Mouse (Mus musculus) G1E (cell line): ENCODE results near the gene Tfdp2.

ENCODE experiments used
- CTCF ChIP-seq: IDR thresholded peaks from 2 replicates; pipeline ENCODE4 v1.5.1; 2012; ENCODE audit warnings: low read depth, low read length, inconsistent platforms, mixed read lengths
- GATA1 ChIP-seq: IDR thresholded peaks from 2 replicates; pipeline ENCODE4 v1.6.1; 2012; ENCODE audit warnings: borderline replicate concordance, low read length, inconsistent platforms, mixed read lengths
- GATA2 ChIP-seq: IDR thresholded peaks from 2 replicates; pipeline ENCODE4 v1.6.1; 2012; ENCODE audit warnings: low read depth, low read length, inconsistent platforms, borderline replicate concordance
- POLR2AphosphoS5 ChIP-seq: IDR thresholded peaks from 2 replicates; pipeline ENCODE4 v1.6.1; 2012; ENCODE audit warnings: low read depth, low read length, inconsistent platforms; ENCODE audit not compliant: insufficient replicate concordance
- TAL1 ChIP-seq: conservative IDR thresholded peaks from 2 replicates; pipeline ENCODE4 v1.6.1; 2012; ENCODE audit warnings: low read depth, low read length, inconsistent platforms, mixed read lengths

DNA sequence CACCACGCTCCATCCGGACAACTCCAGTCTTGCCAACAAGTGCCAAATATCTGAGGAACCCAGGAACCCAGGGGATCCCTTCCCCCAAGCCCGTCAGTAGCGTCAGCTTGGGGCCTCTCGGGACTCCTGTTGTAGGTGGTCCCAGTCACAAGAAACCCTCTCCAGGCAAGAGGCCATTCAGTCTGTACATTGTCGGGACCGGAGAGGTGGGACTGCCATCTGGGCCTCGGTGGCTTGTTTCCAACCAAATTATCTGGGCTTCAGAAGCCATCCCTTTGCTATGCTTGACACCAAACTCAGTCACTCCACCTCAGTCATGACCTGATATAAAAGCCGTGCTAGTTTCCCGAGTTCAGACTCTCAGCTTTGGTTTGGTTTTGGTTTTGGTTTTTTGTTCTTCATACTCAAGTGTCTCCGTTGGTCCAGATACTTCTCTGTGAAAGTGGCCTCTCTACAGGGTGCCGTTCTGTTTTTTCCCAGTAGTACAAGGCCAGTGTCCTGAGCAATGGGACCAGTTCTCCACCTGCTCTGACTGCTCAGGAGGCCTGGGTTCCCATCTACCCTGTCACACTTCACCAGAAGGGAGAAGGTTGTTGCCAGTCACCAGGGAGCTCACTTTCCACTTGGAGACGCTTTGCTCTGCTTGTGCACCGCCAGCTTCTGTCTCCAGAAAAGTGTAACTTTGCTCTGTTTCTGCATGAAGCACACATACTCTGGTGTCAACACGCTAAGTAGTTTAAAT is 126.5 kb downstream of the Tfdp2 start:
- TF ChIP-seq CTCF: no peak
- TF ChIP-seq GATA1: no peak
- no peak for TF ChIP-seq POLR2AphosphoS5
- no peak for TF ChIP-seq TAL1
- no peak for TF ChIP-seq GATA2
